Mouse (Mus musculus) embryo, embryonic 9.5 days (tissue): ENCODE results near the gene Vipas39.

ENCODE experiments used
- DNase-seq: peaks from one replicate; pipeline ENCODE4 v3.0.0-alpha.2; 2017; ENCODE audit errors: extremely low spot score

The Vipas39 gene

GRCm38 (mm10) chr12:87196310-87196709 lies 69.7 kb downstream of the Vipas39 start:
- DNase-seq = no peak

GRCm38 (mm10) chr12:87195069-87195468 lies 71.0 kb downstream of the Vipas39 start:
- DNase-seq = no peak

DNA sequence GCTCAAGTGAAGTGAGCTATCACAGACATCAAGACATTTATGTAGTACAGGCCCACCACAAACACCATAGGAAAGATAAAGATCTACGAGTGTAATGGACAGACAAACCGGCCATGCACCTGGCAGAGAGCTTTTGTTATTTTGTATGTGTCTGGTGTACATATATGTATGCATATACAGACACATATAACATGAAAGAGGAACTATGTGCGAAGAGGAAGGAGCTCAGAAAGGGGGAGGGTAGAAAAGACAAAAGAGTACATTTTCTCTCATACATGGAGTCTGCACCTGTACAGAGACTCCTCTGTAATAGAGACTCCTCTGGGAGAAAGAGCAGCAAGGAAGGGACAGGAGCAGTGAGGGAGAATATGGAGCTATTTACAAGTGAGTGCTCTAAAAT lies 73.0 kb downstream of the Vipas39 start:
- DNase-seq = no peak
